ENCODE assay signal across 10 mouse cellular contexts in genomic region chr4:106699989-106700388, GRCm38 (mm10). TPM values are rescaled to one million over a fixed set of nuclear protein-coding genes. Genes with fewer than 3 reads are reported as not detected.
A peak's percentile ranks its signal among the peaks of the same experiment; 100 is the strongest.
DNase-seq lines count a peak whose midpoint lies in the region; ATAC-seq and TF ChIP-seq lines count a peak whose summit lies in the region.
"Had no signal": no experiment of that assay in that cellular context is flagged by ENCODE, and none has a peak within 500 bp of the region (broad histone marks: within the 10 kb centered on the region; RNA-seq: fewer than 3 reads in every experiment).

No protein-coding gene starts in this region.

- TF ChIP-seq POLR2A in lung, adult 2 months (IDR thresholded peaks at IDR 0.05; ENCODE audit: borderline replicate concordance, extremely low read depth, low read depth, low read length), result no peak

- WGBS in lung, adult 2 months, result 16% methylated on average over 9 of the region's 9 CpGs
- WGBS in midbrain, embryonic 13.5 days, result 22% methylated on average over 9 of the region's 9 CpGs

- H3K36me3 ChIP-seq in midbrain, embryonic 13.5 days, result no peaks in the 10 kb centered on the region

- intact Hi-C loops in gastrocnemius, postnatal 14 days (cut with DNase I; ENCODE audit: low total_unique reads), result no loop called here

- peak; percentile 67 for TF ChIP-seq CTCF in lung, adult 2 months (IDR thresholded peaks at IDR 0.05; ENCODE audit: insufficient read depth, low read length)

- DNase-seq in lung, adult 2 months, result no peak
- no peak for DNase-seq in lung, adult 18-20 months
- peak; percentile 19 for DNase-seq in c-Kit-positive CD71-negative TER-119-negative erythroid progenitor cells, embryonic 14.5 days (ENCODE audit: low read depth)
- peak; percentile 25 for DNase-seq in gastrocnemius, postnatal 14 days
- peak; percentile 42 for DNase-seq in kidney, postnatal 14 days
- DNase-seq in yolk sac, embryonic 10.5 days (ENCODE audit: low spot score), result peak; percentile 38
- no peak for DNase-seq in spleen, adult 12 weeks (ENCODE audit: low spot score)

- ATAC-seq in midbrain, embryonic 13.5 days, result peak; percentile 49; the same call in 1 of the 2 replicates

- peaks cover 8% of the 10 kb centered on the region for H3K27me3 ChIP-seq in midbrain, embryonic 13.5 days

- H3K9me3 ChIP-seq in midbrain, embryonic 13.5 days, result no peaks in the 10 kb centered on the region

- no peaks in the 10 kb centered on the region for H3K4me1 ChIP-seq in lung, adult 2 months (ENCODE audit: control insufficient read depth, insufficient read depth, low read length)
- H3K4me1 ChIP-seq in midbrain, embryonic 13.5 days (replicated peaks), result peaks cover 34% of the 10 kb centered on the region

- peak overlapping the region; percentile 69 for H3K27ac ChIP-seq in midbrain, embryonic 13.5 days

- H3K4me3 ChIP-seq in lung, adult 2 months (replicated peaks; ENCODE audit: extremely low read depth, low read depth, low read length), result no peak overlapping the region
- no peak overlapping the region for H3K4me3 ChIP-seq in midbrain, embryonic 13.5 days (replicated peaks)

- no peak overlapping the region for H3K9ac ChIP-seq in midbrain, embryonic 13.5 days (replicated peaks)

- H3K4me2 ChIP-seq in midbrain, embryonic 13.5 days (replicated peaks), result no peak overlapping the region

RNA-seq across cellular contexts. Expression of gene Ttc4, which starts 21.2 kb away (rescaled TPM):
- polyA plus RNA-seq in lung, adult 2 months (2012; rRNA removed), result 27.4 and 37.1 TPM in 2 replicates
- total RNA-seq in gastrocnemius, postnatal 14 days (2021), result 10 to 100 TPM; 22.3 to 24.8 TPM
- polyA plus RNA-seq in midbrain, embryonic 13.5 days (2015; fragmentation: Nextera tagmentation; extraction: Ambion mirVana), result 118 and 119 TPM in 2 replicates

RNA-seq across cellular contexts. Expression of gene Mroh7, which starts 30.7 kb away (rescaled TPM):
- 0.41 and 1.5 TPM in 2 replicates for polyA plus RNA-seq in lung, adult 2 months (2012; rRNA removed)
- total RNA-seq in gastrocnemius, postnatal 14 days (2021), result under 1 TPM; 0.31 to 0.35 TPM
- 0.17 and 0.22 TPM in 2 replicates for polyA plus RNA-seq in midbrain, embryonic 13.5 days (2015; fragmentation: Nextera tagmentation; extraction: Ambion mirVana)
- total RNA-seq: neutrophil, adult 5-6 weeks had no signal

RNA-seq across cellular contexts. Expression of gene Fam151a, which starts 33.7 kb away (rescaled TPM):
- 0.77 and 1.4 TPM in 2 replicates for polyA plus RNA-seq in lung, adult 2 months (2012; rRNA removed)
- total RNA-seq in gastrocnemius, postnatal 14 days (2021), result not detected
- not detected in 2 replicates for polyA plus RNA-seq in midbrain, embryonic 13.5 days (2015; fragmentation: Nextera tagmentation; extraction: Ambion mirVana)
- total RNA-seq: neutrophil, adult 5-6 weeks had no signal
- polyA plus RNA-seq: frontal cortex, adult 2 months had no signal

RNA-seq across cellular contexts. Expression of gene Pars2, which starts 49.1 kb away (rescaled TPM):
- polyA plus RNA-seq in lung, adult 2 months (2012; rRNA removed), result 3.5 and 7.8 TPM in 2 replicates
- 1 to 10 TPM; 2.6 to 2.9 TPM for total RNA-seq in gastrocnemius, postnatal 14 days (2021)
- polyA plus RNA-seq in midbrain, embryonic 13.5 days (2015; fragmentation: Nextera tagmentation; extraction: Ambion mirVana), result 9.9 and 10.5 TPM in 2 replicates

Comparison
In these comparisons a context has a peak if more than half of its experiments do, and no peak if none do; other contexts are left out.
1. DNase-seq: peak in c-Kit-positive CD71-negative TER-119-negative erythroid progenitor cells, embryonic 14.5 days (single experiment), gastrocnemius, postnatal 14 days (single experiment), kidney, postnatal 14 days (single experiment) and yolk sac, embryonic 10.5 days (single experiment); none in lung, adult 2 months (single experiment), lung, adult 18-20 months (0 of 2) and spleen, adult 12 weeks (single experiment).